Mouse (Mus musculus): Measurements from ENCODE around the gene Ppp3ca.
"Not testable (repeated sequence)": the region's sequence is repeated elsewhere in the genome, so short reads cannot be mapped to it uniquely, and the experiment has no call there.

Ppp3ca gene

GRCm38 (mm10) chr3:136684191-136684958, 14.5 kb downstream of the Ppp3ca start:
- in situ Hi-C loops (cut with MboI; ENCODE audit: low sequenced_read_pairs): no loop called here

- in situ Hi-C loops (cut with MboI; ENCODE audit: low sequenced_read_pairs): no loop called here
Measured at GRCm38 (mm10) chr3:136686429-136686828, 16.5 kb downstream of the Ppp3ca start.

- in situ Hi-C loops (cut with MboI; ENCODE audit: low sequenced_read_pairs): no loop called here
Measured at GRCm38 (mm10) chr3:136688101-136688586, 18.2 kb downstream of the Ppp3ca start.

- in situ Hi-C loops (cut with MboI; ENCODE audit: low sequenced_read_pairs): no loop called here
Measured at GRCm38 (mm10) chr3:136689793-136690543, 20.0 kb downstream of the Ppp3ca start.

GRCm38 (mm10) chr3:136691984-136692383, 22.1 kb downstream of the Ppp3ca start:
- in situ Hi-C loops (cut with MboI; ENCODE audit: low sequenced_read_pairs): no loop called here

- in situ Hi-C loops (cut with MboI; ENCODE audit: low sequenced_read_pairs): no loop called here
Measured at GRCm38 (mm10) chr3:136693547-136693946, 23.6 kb downstream of the Ppp3ca start.

GRCm38 (mm10) chr3:136697626-136698191, 27.8 kb downstream of the Ppp3ca start:
- in situ Hi-C loops (cut with MboI; ENCODE audit: low sequenced_read_pairs): no loop called here

- in situ Hi-C loops (cut with MboI; ENCODE audit: low sequenced_read_pairs): not testable (repeated sequence)
Measured at GRCm38 (mm10) chr3:136699711-136700110, 29.8 kb downstream of the Ppp3ca start.

- in situ Hi-C loops (cut with MboI; ENCODE audit: low sequenced_read_pairs): no loop called here
Measured at GRCm38 (mm10) chr3:136700447-136701009, 30.6 kb downstream of the Ppp3ca start.

GRCm38 (mm10) chr3:136702861-136703260, 32.9 kb downstream of the Ppp3ca start:
- in situ Hi-C loops (cut with MboI; ENCODE audit: low sequenced_read_pairs): no loop called here

GRCm38 (mm10) chr3:136704515-136705247, 34.8 kb downstream of the Ppp3ca start:
- in situ Hi-C loops (cut with MboI; ENCODE audit: low sequenced_read_pairs): no loop called here

GRCm38 (mm10) chr3:136706048-136706447, 36.1 kb downstream of the Ppp3ca start:
- in situ Hi-C loops (cut with MboI; ENCODE audit: low sequenced_read_pairs): no loop called here

- in situ Hi-C loops (cut with MboI; ENCODE audit: low sequenced_read_pairs): no loop called here
Measured at GRCm38 (mm10) chr3:136706771-136707170, 36.8 kb downstream of the Ppp3ca start.

GRCm38 (mm10) chr3:136707222-136708019, 37.5 kb downstream of the Ppp3ca start:
- in situ Hi-C loops (cut with MboI; ENCODE audit: low sequenced_read_pairs): no loop called here

- in situ Hi-C loops (cut with MboI; ENCODE audit: low sequenced_read_pairs): no loop called here
Measured at GRCm38 (mm10) chr3:136708230-136708629, 38.3 kb downstream of the Ppp3ca start.

GRCm38 (mm10) chr3:136710310-136710906, 40.5 kb downstream of the Ppp3ca start:
- in situ Hi-C loops (cut with MboI; ENCODE audit: low sequenced_read_pairs): no loop called here

- in situ Hi-C loops (cut with MboI; ENCODE audit: low sequenced_read_pairs): no loop called here
Measured at GRCm38 (mm10) chr3:136714307-136715039, 44.5 kb downstream of the Ppp3ca start.

GRCm38 (mm10) chr3:136716247-136716646, 46.3 kb downstream of the Ppp3ca start:
- in situ Hi-C loops (cut with MboI; ENCODE audit: low sequenced_read_pairs): no loop called here

GRCm38 (mm10) chr3:136718412-136718811, 48.5 kb downstream of the Ppp3ca start:
- in situ Hi-C loops (cut with MboI; ENCODE audit: low sequenced_read_pairs): no loop called here
